Mouse (Mus musculus) hematopoietic stem cell, adult 5-6 weeks (primary cell): ENCODE measurements around the gene Gla. TPM values are rescaled to one million over a fixed set of nuclear protein-coding genes. Genes with fewer than 3 reads are reported as not detected.

Experiments used
- ATAC-seq, 2 experiments: fragments of 125-278 bp in 1 of 2; replicated peaks in 1 of 2; 2 replicates each; pipeline ENCODE4 v1.8.0; 2016 to 2017; ENCODE audit warnings: inconsistent platforms in 2 of 2, mild to moderate bottlenecking in 2 of 2, moderate number of reproducible peaks in 2 of 2, low read depth in 1 of 2, moderate TSS enrichment in 1 of 2; ENCODE audit not compliant: low FRiP score in 2 of 2, poor library complexity in 2 of 2, severe bottlenecking in 2 of 2, insufficient read depth in 1 of 2, low TSS enrichment in 1 of 2
- total RNA-seq: library from RNA; stranded (forward); fragments of 172-1452, 232-1000 nt; gene quantifications from 2 replicates; pipeline ENCODE4 v1.2.3, GENCODE M21; 2017

The Gla gene
- total RNA-seq, result 7.3 and 7.7 TPM in 2 replicates

DNA sequence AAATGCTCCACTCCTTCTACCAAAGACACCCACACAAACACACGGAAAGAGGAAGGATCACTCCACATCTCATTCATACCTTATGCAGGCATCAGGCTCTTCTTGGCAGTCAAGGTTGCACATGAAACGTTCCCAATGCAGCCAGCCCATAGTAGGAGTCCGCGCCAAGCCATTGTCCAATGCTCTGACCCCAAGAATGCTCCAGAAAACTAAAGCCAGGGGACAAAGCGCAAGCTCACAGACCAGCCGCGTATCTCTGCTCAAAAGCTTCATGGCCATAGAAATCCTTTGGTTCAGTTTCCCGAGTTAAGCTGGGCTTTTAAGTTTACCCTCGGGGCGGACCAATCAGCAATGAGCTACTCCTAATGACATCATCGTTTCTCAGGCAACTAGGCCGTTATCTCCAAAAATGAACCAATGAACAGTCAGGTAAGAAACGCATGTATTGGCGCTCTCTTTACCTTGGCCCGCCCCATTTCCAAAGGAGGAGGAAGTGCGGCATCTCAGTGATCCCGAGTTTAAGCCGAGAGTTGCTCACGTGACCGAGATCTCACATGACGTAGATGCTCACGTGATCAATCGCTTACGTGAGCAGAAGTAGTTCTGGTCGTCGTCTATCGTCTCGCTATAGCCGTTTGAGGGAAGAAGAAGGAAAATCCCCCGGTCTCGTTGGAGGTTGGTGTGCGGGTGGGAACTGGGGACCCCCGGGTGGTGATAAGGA is at the start of gene Gla, which contains the start of gene Hnrnph2:
Gene Gla, minus strand, starts transcription at position 467 of the 721 bp plus-strand sequence.
Gene Hnrnph2, plus strand, starts transcription at position 521 of the 721 bp plus-strand sequence.
- ATAC-seq, result peak; percentile 90 to 94

GRCm38 (mm10) chrX:134648031-134648692 is 47.2 kb upstream of the Gla start:
- peak; percentile 46 to 72; a peak in 3 of 4 replicates for ATAC-seq

- no peak for ATAC-seq
Observed at GRCm38 (mm10) chrX:134647421-134647820, 46.5 kb upstream of the Gla start.

DNA sequence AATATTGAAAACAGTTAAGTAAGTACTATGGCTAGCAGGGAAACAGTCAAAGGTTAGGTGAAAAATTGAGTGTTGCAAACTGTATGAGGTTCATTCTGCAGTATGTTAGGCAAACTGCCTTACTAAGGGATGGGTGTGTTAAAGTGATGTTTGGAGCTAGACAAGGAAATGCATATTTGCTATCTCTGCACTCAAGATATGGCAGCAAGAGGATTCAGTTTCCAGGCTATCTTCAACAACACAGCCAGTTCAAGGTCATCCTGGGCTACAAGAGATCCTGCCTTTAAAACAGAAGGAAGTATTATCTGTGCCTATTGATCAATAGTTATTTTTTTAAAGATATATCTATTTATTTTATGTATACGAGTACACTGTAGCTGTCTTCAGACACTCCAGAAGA is 45.4 kb upstream of the Gla start:
- no peak for ATAC-seq

DNA sequence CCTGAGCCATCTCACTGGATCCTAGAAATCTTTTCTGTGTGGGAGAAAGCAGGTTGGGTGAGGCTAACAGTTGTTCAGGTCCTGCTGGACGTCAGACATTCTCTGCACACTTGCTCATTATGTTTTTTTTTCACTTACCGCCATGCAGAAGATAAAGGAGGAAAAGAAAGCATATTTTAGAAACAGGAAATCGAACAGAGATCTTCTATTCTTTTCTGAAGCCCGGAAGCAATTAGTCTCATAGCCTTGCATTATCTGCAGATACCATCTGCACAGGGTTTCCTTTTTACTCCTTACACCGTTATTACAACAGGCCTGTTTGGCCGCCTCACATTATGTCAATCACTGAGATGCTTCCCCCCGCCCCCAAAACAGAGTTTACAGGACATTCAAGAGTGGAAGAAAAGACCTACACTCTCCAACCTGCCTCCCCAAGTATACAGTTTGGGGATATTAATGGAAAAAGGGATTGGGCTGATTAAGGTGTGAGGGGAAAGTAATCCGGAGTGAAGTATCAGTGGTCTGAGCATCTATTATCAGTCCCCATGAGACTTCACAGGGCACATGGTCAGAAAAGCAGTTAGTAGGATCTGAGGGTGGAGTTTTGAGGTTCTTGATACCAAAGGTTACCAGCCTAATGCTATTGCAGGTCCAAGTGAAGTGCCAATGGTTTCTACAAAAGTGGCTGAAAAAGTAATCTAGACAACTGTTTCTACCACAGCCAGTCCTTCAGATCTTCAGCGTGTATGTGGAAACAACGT is 40.3 kb upstream of the Gla start:
- ATAC-seq, result peak; percentile 91 to 94

GRCm38 (mm10) chrX:134635860-134636259 is 34.9 kb upstream of the Gla start:
- no peak for ATAC-seq

- no peak for ATAC-seq
Observed at GRCm38 (mm10) chrX:134635111-134635510, 34.2 kb upstream of the Gla start.

- 0 out of 4 replicates have a peak, but pooled peaks of 1 of the 2 experiments have one; percentile 21 for ATAC-seq
Observed at GRCm38 (mm10) chrX:134632710-134633109, 31.8 kb upstream of the Gla start.

- ATAC-seq, result no peak
Observed at GRCm38 (mm10) chrX:134628200-134628599, 27.3 kb upstream of the Gla start.

- ATAC-seq, result no peak
Observed at GRCm38 (mm10) chrX:134623350-134623749, 22.4 kb upstream of the Gla start.

DNA sequence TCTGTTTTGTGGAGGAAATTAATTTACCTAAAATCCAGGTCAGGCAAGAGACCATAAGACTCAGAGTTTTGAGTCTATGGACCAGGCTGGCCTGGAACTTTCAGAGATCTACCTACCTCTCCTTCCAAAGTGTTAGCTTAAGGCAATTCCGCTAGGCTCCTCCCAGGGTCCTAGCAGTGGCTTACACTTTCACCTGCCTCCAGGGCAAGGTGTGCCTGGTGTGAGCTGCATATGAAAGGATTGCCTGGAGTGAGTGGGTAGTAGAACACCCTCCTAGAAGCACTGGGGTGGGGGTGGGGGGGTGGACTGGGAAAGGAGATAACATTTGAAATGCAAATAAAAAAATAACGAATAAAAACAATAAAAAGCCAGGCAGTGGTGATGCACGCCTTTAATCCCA is 20.8 kb upstream of the Gla start:
- no peak for ATAC-seq

- ATAC-seq, result no peak
Observed at GRCm38 (mm10) chrX:134620254-134620865, 19.4 kb upstream of the Gla start.

- no peak for ATAC-seq
Observed at GRCm38 (mm10) chrX:134619695-134620094, 18.8 kb upstream of the Gla start.

DNA sequence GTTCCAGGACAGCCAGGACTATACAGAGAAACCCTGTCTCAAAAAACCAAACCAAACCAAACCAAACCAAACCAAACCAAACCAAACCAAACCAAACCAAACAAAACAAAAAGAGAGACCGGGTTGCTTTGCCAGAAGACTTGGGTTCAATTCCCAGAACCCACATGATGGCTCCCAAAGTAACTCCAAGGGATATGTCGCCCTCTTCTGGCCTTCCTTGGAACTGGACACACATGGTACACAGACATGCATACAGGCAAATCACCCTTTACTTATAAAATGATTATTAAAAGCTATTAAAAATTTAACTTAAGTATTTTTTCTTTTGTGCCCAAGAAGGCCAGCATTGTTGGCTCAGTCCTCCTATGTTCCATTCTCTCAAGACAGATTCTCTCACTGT is 13.4 kb upstream of the Gla start:
- no peak for ATAC-seq

GRCm38 (mm10) chrX:134612285-134612959 is 11.5 kb upstream of the Gla start:
- peak; percentile 78 to 93 for ATAC-seq

- no peak for ATAC-seq
Observed at GRCm38 (mm10) chrX:134610984-134611383, 10.1 kb upstream of the Gla start.

- peak in 1 of 2 experiments; percentile 33; a peak in 1 of 4 replicates for ATAC-seq
Observed at GRCm38 (mm10) chrX:134609472-134609871, 8.5 kb upstream of the Gla start.
